Mouse (Mus musculus): ENCODE measurements at regions not wholly inside any gene's neighbourhood (a gene's known extent, or its start where the extent isn't known, plus 50 kb on each side); places are given as distances from the start of the nearest gene placed in this dataset.

- Histone ChIP-seq H3K9ac (replicated peaks) (no peak overlapping the region), H3K27me3 (ENCODE audit: insufficient read depth, low read length) (no peaks in the 10 kb centered on the region), H3K27ac (ENCODE audit: low read depth) (no peak overlapping the region), H3K4me1 (ENCODE audit: insufficient read depth) (no peaks in the 10 kb centered on the region), H3K9me3 (ENCODE audit: low read length) (no peaks in the 10 kb centered on the region), H3K4me3 (ENCODE audit: low read depth, low read length) (no peak overlapping the region), H3K4me2 (ENCODE audit: low read depth, low read length) (no peak overlapping the region), H3K36me3 (replicated peaks; ENCODE audit: insufficient read depth, low read length) (no peaks in the 10 kb centered on the region)
- TF ChIP-seq EP300 (IDR thresholded peaks at IDR 0.05; ENCODE audit: low read depth) (no peak), CTCF (IDR thresholded peaks at IDR 0.05; ENCODE audit: low read depth) (no peak)
- DNase-seq: no peak
- no peak for ATAC-seq
- WGBS (ENCODE audit: insufficient replicate concordance): 57% methylated on average over 3 of the region's 3 CpGs
These were observed 684.4 kb upstream of the 2610301B20Rik start for GRCm38 (mm10) chr4:10189896-10190295.

GRCm38 (mm10) chr4:10197245-10197943 is 676.9 kb upstream of the 2610301B20Rik start:
- DNase-seq (no peak), ATAC-seq (no peak)
- H3K27ac ChIP-seq (ENCODE audit: low read depth): no peak overlapping the region
- H3K4me3 ChIP-seq (ENCODE audit: low read depth, low read length): no peak overlapping the region
- no peak overlapping the region for H3K9ac ChIP-seq (replicated peaks)
- H3K4me1 ChIP-seq (ENCODE audit: insufficient read depth): no peaks in the 10 kb centered on the region
- H3K36me3 ChIP-seq (replicated peaks; ENCODE audit: insufficient read depth, low read length): no peaks in the 10 kb centered on the region
- H3K27me3 ChIP-seq (ENCODE audit: insufficient read depth, low read length): no peaks in the 10 kb centered on the region
- TF ChIP-seq CTCF (IDR thresholded peaks at IDR 0.05; ENCODE audit: low read depth) (no peak), EP300 (IDR thresholded peaks at IDR 0.05; ENCODE audit: low read depth) (no peak)
- H3K4me2 ChIP-seq (ENCODE audit: low read depth, low read length): no peak overlapping the region
- H3K9me3 ChIP-seq (ENCODE audit: low read length): no peaks in the 10 kb centered on the region
- WGBS (ENCODE audit: insufficient replicate concordance): 78% methylated on average over 1 of the region's 1 CpGs

- no peaks in the 10 kb centered on the region for H3K9me3 ChIP-seq (ENCODE audit: low read length)
- H3K9ac ChIP-seq (replicated peaks): no peak overlapping the region
- H3K27me3 ChIP-seq (ENCODE audit: insufficient read depth, low read length): no peaks in the 10 kb centered on the region
- H3K4me3 ChIP-seq (ENCODE audit: low read depth, low read length): no peak overlapping the region
- no peak for DNase-seq
- no peak for ATAC-seq
- TF ChIP-seq CTCF (IDR thresholded peaks at IDR 0.05; ENCODE audit: low read depth): no peak
- H3K36me3 ChIP-seq (replicated peaks; ENCODE audit: insufficient read depth, low read length): no peaks in the 10 kb centered on the region
- no peak overlapping the region for H3K4me2 ChIP-seq (ENCODE audit: low read depth, low read length)
- no peak overlapping the region for H3K27ac ChIP-seq (ENCODE audit: low read depth)
- WGBS (ENCODE audit: insufficient replicate concordance): 45% methylated on average over 3 of the region's 3 CpGs
- no peaks in the 10 kb centered on the region for H3K4me1 ChIP-seq (ENCODE audit: insufficient read depth)
These were observed 672.5 kb upstream of the 2610301B20Rik start for GRCm38 (mm10) chr4:10201835-10202234.

- no peak for DNase-seq
These were observed 670.1 kb upstream of the 2610301B20Rik start for GRCm38 (mm10) chr4:10204224-10204623.

GRCm38 (mm10) chr4:10209324-10209923 is 664.9 kb upstream of the 2610301B20Rik start:
- WGBS (ENCODE audit: insufficient replicate concordance): 56% methylated on average over 4 of the region's 4 CpGs
- ATAC-seq: no peak
- no peak overlapping the region for H3K4me3 ChIP-seq (ENCODE audit: low read depth, low read length)
- H3K27me3 ChIP-seq (ENCODE audit: insufficient read depth, low read length): no peaks in the 10 kb centered on the region
- TF ChIP-seq EP300 (IDR thresholded peaks at IDR 0.05; ENCODE audit: low read depth): no peak
- TF ChIP-seq CTCF (IDR thresholded peaks at IDR 0.05; ENCODE audit: low read depth): no peak
- no peak for DNase-seq
- no peaks in the 10 kb centered on the region for H3K9me3 ChIP-seq (ENCODE audit: low read length)
- no peaks in the 10 kb centered on the region for H3K4me1 ChIP-seq (ENCODE audit: insufficient read depth)
- H3K9ac ChIP-seq (replicated peaks): no peak overlapping the region
- no peak overlapping the region for H3K27ac ChIP-seq (ENCODE audit: low read depth)
- no peaks in the 10 kb centered on the region for H3K36me3 ChIP-seq (replicated peaks; ENCODE audit: insufficient read depth, low read length)
- H3K4me2 ChIP-seq (ENCODE audit: low read depth, low read length): no peak overlapping the region

More at GRCm38 (mm10) chr4:10204224-10204623, 670.1 kb upstream of the 2610301B20Rik start:
- Histone ChIP-seq H3K4me1 (ENCODE audit: insufficient read depth) (no peaks in the 10 kb centered on the region), H3K4me2 (ENCODE audit: low read depth, low read length) (no peak overlapping the region), H3K9ac (replicated peaks) (no peak overlapping the region), H3K9me3 (ENCODE audit: low read length) (no peaks in the 10 kb centered on the region), H3K27ac (ENCODE audit: low read depth) (no peak overlapping the region), H3K4me3 (ENCODE audit: low read depth, low read length) (no peak overlapping the region), H3K27me3 (ENCODE audit: insufficient read depth, low read length) (no peaks in the 10 kb centered on the region), H3K36me3 (replicated peaks; ENCODE audit: insufficient read depth, low read length) (no peaks in the 10 kb centered on the region)
- 82% methylated on average over 1 of the region's 1 CpGs for WGBS (ENCODE audit: insufficient replicate concordance)
- ATAC-seq: no peak
- TF ChIP-seq EP300 (IDR thresholded peaks at IDR 0.05; ENCODE audit: low read depth) (no peak), CTCF (IDR thresholded peaks at IDR 0.05; ENCODE audit: low read depth) (no peak)

GRCm38 (mm10) chr4:10211303-10211702 is 663.0 kb upstream of the 2610301B20Rik start:
- Histone ChIP-seq H3K36me3 (replicated peaks; ENCODE audit: insufficient read depth, low read length) (no peaks in the 10 kb centered on the region), H3K27ac (ENCODE audit: low read depth) (no peak overlapping the region), H3K4me2 (ENCODE audit: low read depth, low read length) (no peak overlapping the region), H3K4me3 (ENCODE audit: low read depth, low read length) (no peak overlapping the region), H3K9me3 (ENCODE audit: low read length) (no peaks in the 10 kb centered on the region), H3K9ac (replicated peaks) (no peak overlapping the region), H3K4me1 (ENCODE audit: insufficient read depth) (no peaks in the 10 kb centered on the region), H3K27me3 (ENCODE audit: insufficient read depth, low read length) (no peaks in the 10 kb centered on the region)
- 64% methylated on average over 4 of the region's 4 CpGs for WGBS (ENCODE audit: insufficient replicate concordance)
- no peak for ATAC-seq
- DNase-seq: no peak
- TF ChIP-seq EP300 (IDR thresholded peaks at IDR 0.05; ENCODE audit: low read depth) (no peak), CTCF (IDR thresholded peaks at IDR 0.05; ENCODE audit: low read depth) (no peak)

All from liver, postnatal 0 days (tissue).